Mouse (Mus musculus): Measurements from ENCODE around the gene Smarca2. TPM values are rescaled to one million over a fixed set of nuclear protein-coding genes. Genes with fewer than 3 reads are reported as not detected.

Gene Smarca2
- total and polyA plus RNA-seq, 2 experiments, result 23.9 to 79.7 TPM

GRCm38 (mm10) chr19:26697107-26697506 lies 92.3 kb downstream of the Smarca2 start:
- peaks cover 72% of the 10 kb centered on the region for H3K36me3 ChIP-seq (ENCODE audit: control insufficient read depth, insufficient read depth, low read length)
- WGBS, result 65% methylated on average over 4 of the region's 4 CpGs
- H3K4me3 ChIP-seq (ENCODE audit: insufficient read depth, low read depth, low read length), result no peak overlapping the region
- no peak for DNase-seq (ENCODE audit: extremely low read depth, low read depth, low spot score)
- H3K9ac ChIP-seq (ENCODE audit: low read depth, low read length), result no peak overlapping the region
- H3K4me1 ChIP-seq (ENCODE audit: control insufficient read depth, insufficient read depth, low read length), result no peaks in the 10 kb centered on the region
- TF ChIP-seq POLR2A (IDR thresholded peaks at IDR 0.05; ENCODE audit: extremely low read depth, insufficient read depth, low read length) (no peak), CTCF (IDR thresholded peaks at IDR 0.05; ENCODE audit: low read depth, low read length) (no peak)
- no peaks in the 10 kb centered on the region for H3K79me2 ChIP-seq (ENCODE audit: control insufficient read depth, insufficient read depth, low read length)
- no peak overlapping the region for H3K27ac ChIP-seq (replicated peaks; ENCODE audit: insufficient read depth, low read depth, low read length)
- no peaks in the 10 kb centered on the region for H3K27me3 ChIP-seq (ENCODE audit: control insufficient read depth, insufficient read depth, low read length)

- Histone ChIP-seq H3K4me3 (ENCODE audit: insufficient read depth, low read depth, low read length) (no peak overlapping the region), H3K36me3 (ENCODE audit: control insufficient read depth, insufficient read depth, low read length) (peaks cover 59% of the 10 kb centered on the region), H3K27me3 (ENCODE audit: control insufficient read depth, insufficient read depth, low read length) (no peaks in the 10 kb centered on the region), H3K9ac (ENCODE audit: low read depth, low read length) (no peak overlapping the region), H3K27ac (replicated peaks; ENCODE audit: insufficient read depth, low read depth, low read length) (no peak overlapping the region), H3K4me1 (ENCODE audit: control insufficient read depth, insufficient read depth, low read length) (no peaks in the 10 kb centered on the region; the same call in 1 of the 2 replicates), H3K79me2 (ENCODE audit: control insufficient read depth, insufficient read depth, low read length) (no peaks in the 10 kb centered on the region)
- no peak for DNase-seq (ENCODE audit: extremely low read depth, low read depth, low spot score)
- 94% methylated on average over 10 of the region's 10 CpGs for WGBS
- TF ChIP-seq CTCF (IDR thresholded peaks at IDR 0.05; ENCODE audit: low read depth, low read length) (no peak), POLR2A (IDR thresholded peaks at IDR 0.05; ENCODE audit: extremely low read depth, insufficient read depth, low read length) (no peak)
Measured at GRCm38 (mm10) chr19:26704545-26705209, 99.8 kb downstream of the Smarca2 start.

GRCm38 (mm10) chr19:26706910-26707309 lies 102.1 kb downstream of the Smarca2 start:
- no peak overlapping the region for H3K27ac ChIP-seq (replicated peaks; ENCODE audit: insufficient read depth, low read depth, low read length)
- no peak overlapping the region for H3K9ac ChIP-seq (ENCODE audit: low read depth, low read length)
- no peak for DNase-seq (ENCODE audit: extremely low read depth, low read depth, low spot score)
- no peak overlapping the region for H3K4me3 ChIP-seq (ENCODE audit: insufficient read depth, low read depth, low read length)
- 66% methylated on average over 5 of the region's 5 CpGs for WGBS
- H3K79me2 ChIP-seq (ENCODE audit: control insufficient read depth, insufficient read depth, low read length), result no peaks in the 10 kb centered on the region
- H3K4me1 ChIP-seq (ENCODE audit: control insufficient read depth, insufficient read depth, low read length), result no peaks in the 10 kb centered on the region; the same call in 1 of the 2 replicates
- H3K27me3 ChIP-seq (ENCODE audit: control insufficient read depth, insufficient read depth, low read length), result no peaks in the 10 kb centered on the region
- TF ChIP-seq POLR2A (IDR thresholded peaks at IDR 0.05; ENCODE audit: extremely low read depth, insufficient read depth, low read length), result no peak
- TF ChIP-seq CTCF (IDR thresholded peaks at IDR 0.05; ENCODE audit: low read depth, low read length), result no peak
- H3K36me3 ChIP-seq (ENCODE audit: control insufficient read depth, insufficient read depth, low read length), result peaks cover 49% of the 10 kb centered on the region

GRCm38 (mm10) chr19:26709095-26709494 lies 104.2 kb downstream of the Smarca2 start:
- WGBS, result 45% methylated on average over 12 of the region's 12 CpGs

GRCm38 (mm10) chr19:26711268-26711667 lies 106.4 kb downstream of the Smarca2 start:
- WGBS, result 58% methylated on average over 2 of the region's 2 CpGs
- TF ChIP-seq CTCF (IDR thresholded peaks at IDR 0.05; ENCODE audit: low read depth, low read length) (no peak), POLR2A (IDR thresholded peaks at IDR 0.05; ENCODE audit: extremely low read depth, insufficient read depth, low read length) (no peak)
- no peaks in the 10 kb centered on the region; the same call in 1 of the 2 replicates for H3K4me1 ChIP-seq (ENCODE audit: control insufficient read depth, insufficient read depth, low read length)
- H3K4me3 ChIP-seq (ENCODE audit: insufficient read depth, low read depth, low read length), result no peak overlapping the region
- peaks cover 42% of the 10 kb centered on the region for H3K36me3 ChIP-seq (ENCODE audit: control insufficient read depth, insufficient read depth, low read length)
- no peak overlapping the region for H3K9ac ChIP-seq (ENCODE audit: low read depth, low read length)
- no peak overlapping the region for H3K27ac ChIP-seq (replicated peaks; ENCODE audit: insufficient read depth, low read depth, low read length)
- DNase-seq (ENCODE audit: extremely low read depth, low read depth, low spot score), result no peak
- H3K27me3 ChIP-seq (ENCODE audit: control insufficient read depth, insufficient read depth, low read length), result no peaks in the 10 kb centered on the region
- peaks cover 2% of the 10 kb centered on the region; the same call in 1 of the 2 replicates for H3K79me2 ChIP-seq (ENCODE audit: control insufficient read depth, insufficient read depth, low read length)

More at GRCm38 (mm10) chr19:26709095-26709494, 104.2 kb downstream of the Smarca2 start:
- 0 out of 2 replicates have a peak, but pooled peaks cover 2% of the 10 kb centered on the region for H3K79me2 ChIP-seq (ENCODE audit: control insufficient read depth, insufficient read depth, low read length)
- no peak overlapping the region for H3K9ac ChIP-seq (ENCODE audit: low read depth, low read length)
- no peaks in the 10 kb centered on the region for H3K27me3 ChIP-seq (ENCODE audit: control insufficient read depth, insufficient read depth, low read length)
- peak; percentile 40 for DNase-seq (ENCODE audit: extremely low read depth, low read depth, low spot score)
- TF ChIP-seq POLR2A (IDR thresholded peaks at IDR 0.05; ENCODE audit: extremely low read depth, insufficient read depth, low read length) (no peak), CTCF (IDR thresholded peaks at IDR 0.05; ENCODE audit: low read depth, low read length) (no peak)
- no peaks in the 10 kb centered on the region; the same call in 1 of the 2 replicates for H3K4me1 ChIP-seq (ENCODE audit: control insufficient read depth, insufficient read depth, low read length)
- no peak overlapping the region for H3K27ac ChIP-seq (replicated peaks; ENCODE audit: insufficient read depth, low read depth, low read length)
- H3K36me3 ChIP-seq (ENCODE audit: control insufficient read depth, insufficient read depth, low read length), result peaks cover 44% of the 10 kb centered on the region
- H3K4me3 ChIP-seq (ENCODE audit: insufficient read depth, low read depth, low read length), result no peak overlapping the region

- H3K27me3 ChIP-seq (ENCODE audit: control insufficient read depth, insufficient read depth, low read length), result no peaks in the 10 kb centered on the region
- peaks cover 20% of the 10 kb centered on the region; the same call in 1 of the 2 replicates for H3K79me2 ChIP-seq (ENCODE audit: control insufficient read depth, insufficient read depth, low read length)
- DNase-seq (ENCODE audit: extremely low read depth, low read depth, low spot score), result peak; percentile 31
- no peak overlapping the region for H3K9ac ChIP-seq (ENCODE audit: low read depth, low read length)
- peaks cover 3% of the 10 kb centered on the region for H3K4me1 ChIP-seq (ENCODE audit: control insufficient read depth, insufficient read depth, low read length)
- 58% methylated on average over 9 of the region's 9 CpGs for WGBS
- H3K27ac ChIP-seq (replicated peaks; ENCODE audit: insufficient read depth, low read depth, low read length), result no peak overlapping the region
- no peak overlapping the region for H3K4me3 ChIP-seq (ENCODE audit: insufficient read depth, low read depth, low read length)
- TF ChIP-seq CTCF (IDR thresholded peaks at IDR 0.05; ENCODE audit: low read depth, low read length), result no peak
- TF ChIP-seq POLR2A (IDR thresholded peaks at IDR 0.05; ENCODE audit: extremely low read depth, insufficient read depth, low read length), result no peak
- H3K36me3 ChIP-seq (ENCODE audit: control insufficient read depth, insufficient read depth, low read length), result peaks cover 51% of the 10 kb centered on the region
Measured at GRCm38 (mm10) chr19:26716217-26716616, 111.4 kb downstream of the Smarca2 start.
